Mouse (Mus musculus): ENCODE measurements around the gene Adgrf3.

- TF ChIP-seq CTCF (IDR thresholded peaks at IDR 0.05; ENCODE audit: borderline replicate concordance, extremely low read depth, insufficient read depth, insufficient read length) (no peak), POLR2A (IDR thresholded peaks at IDR 0.05; ENCODE audit: borderline replicate concordance, extremely low read depth, insufficient read depth, insufficient read length, poor library complexity, severe bottlenecking) (no peak)
Measured at GRCm38 (mm10) chr5:30165234-30165946, 40.1 kb downstream of the Adgrf3 start.

All from brain, embryonic 14.5 days (tissue).